Mouse (Mus musculus): ENCODE measurements around the gene Fcgr4. TPM values are rescaled to one million over a fixed set of nuclear protein-coding genes. Genes with fewer than 3 reads are reported as not detected.
"Not testable (repeated sequence)": the region's sequence is repeated elsewhere in the genome, so short reads cannot be mapped to it uniquely, and the experiment has no call there.

The Fcgr4 gene
- 1.5 TPM in 2 replicates for polyA plus RNA-seq (2012; rRNA removed)

DNA sequence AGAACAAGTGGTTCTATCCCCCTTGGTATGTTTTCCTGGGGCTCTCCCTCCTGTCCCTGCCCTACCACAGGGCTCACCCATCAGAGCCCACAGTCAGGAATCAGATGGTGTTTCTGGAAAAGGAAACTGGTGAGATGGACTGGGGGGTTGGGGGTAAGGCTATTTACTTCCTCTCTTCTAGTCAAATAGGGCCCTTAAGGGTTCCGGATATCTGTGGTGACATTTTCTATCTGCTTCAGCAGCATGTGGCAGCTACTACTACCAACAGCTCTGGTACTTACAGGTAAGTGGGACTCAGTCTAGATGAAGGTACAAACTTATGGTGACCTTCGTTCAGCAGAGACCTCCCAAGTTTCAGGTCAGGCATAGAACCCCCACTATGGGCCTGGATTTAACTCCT lies at the start of gene Fcgr4:
Gene Fcgr4 (plus strand): TSS at position 184 of the 400 bp plus-strand sequence.
- no peak for DNase-seq (ENCODE audit: low read depth)

DNA sequence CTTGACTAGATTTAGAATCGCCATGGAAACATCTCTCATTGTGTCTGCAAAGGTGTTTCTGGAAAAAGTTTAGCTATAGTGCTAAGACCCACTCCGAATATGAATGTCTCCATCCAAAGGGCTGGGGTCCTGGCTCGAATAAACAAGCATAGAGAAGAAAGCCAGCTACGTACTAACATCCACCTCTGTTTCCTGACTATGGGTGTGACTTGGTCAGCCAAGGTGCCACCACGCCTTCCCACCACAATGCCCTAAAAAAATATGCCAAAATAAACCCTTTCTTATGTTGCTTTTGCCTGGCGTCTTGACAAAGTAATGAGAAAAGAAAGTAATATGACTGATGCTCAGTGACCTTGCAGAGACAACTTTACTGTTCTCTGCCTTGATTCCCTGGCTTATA lies 46.2 kb upstream of the Fcgr4 start:
- DNase-seq (ENCODE audit: low read depth) = no peak

DNA sequence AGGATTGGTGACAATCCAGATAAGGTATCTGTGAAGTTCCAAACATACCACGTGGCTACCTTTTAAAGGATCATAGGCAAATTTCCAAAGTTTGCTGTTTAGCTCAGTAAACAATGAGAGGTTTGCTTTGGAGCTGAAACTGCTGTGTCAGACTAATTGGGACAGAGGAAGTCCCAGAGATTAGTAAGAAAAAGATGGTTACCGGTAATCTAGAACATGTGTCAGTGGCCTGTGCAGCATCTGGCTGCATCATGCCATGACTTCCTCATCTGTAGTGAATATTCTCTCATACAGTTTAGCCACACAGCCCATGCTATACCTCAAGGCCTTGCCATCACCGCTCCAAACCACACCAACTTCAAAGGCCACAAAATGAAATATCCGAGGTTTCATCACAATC lies 45.8 kb upstream of the Fcgr4 start:
- no peak for DNase-seq (ENCODE audit: low read depth)

DNA sequence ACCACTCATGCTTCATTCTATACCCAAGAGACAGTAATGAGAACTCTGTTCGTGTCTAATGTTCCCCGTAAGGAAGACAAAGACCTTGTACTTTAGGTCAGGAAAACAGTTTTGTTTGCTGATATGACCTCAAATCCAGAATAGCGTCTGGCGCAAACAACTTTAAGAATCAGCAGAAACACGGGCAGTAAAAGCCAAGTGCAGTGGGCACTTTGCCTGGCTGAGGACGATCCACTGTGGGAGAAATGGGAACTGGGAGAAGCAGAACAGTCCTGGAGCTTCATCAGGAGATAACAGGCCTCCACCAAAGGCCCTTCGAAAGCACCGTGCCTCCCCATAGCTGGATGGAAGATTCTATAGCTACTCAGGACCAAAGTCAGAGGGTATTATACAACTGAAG lies 44.5 kb upstream of the Fcgr4 start:
- no peak for DNase-seq (ENCODE audit: low read depth)

DNA sequence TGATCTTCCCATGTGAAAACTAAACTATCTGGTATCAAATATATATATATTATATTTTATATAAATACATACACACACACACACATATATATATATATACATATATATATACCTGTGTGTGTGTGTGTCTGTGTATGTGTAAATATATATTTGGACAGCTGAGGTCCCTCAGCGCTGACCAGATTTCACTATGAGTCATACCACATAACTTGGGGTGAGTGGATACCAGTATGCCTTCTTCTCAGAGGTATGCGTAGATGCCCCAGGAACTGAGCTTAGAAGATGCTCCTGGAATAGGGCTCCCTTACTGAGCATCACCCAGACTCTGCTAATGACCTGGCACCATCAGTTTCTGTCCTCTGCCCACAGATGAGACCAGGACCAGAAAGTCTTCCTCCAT lies 44.0 kb upstream of the Fcgr4 start:
- DNase-seq (ENCODE audit: low read depth) = no peak

DNA sequence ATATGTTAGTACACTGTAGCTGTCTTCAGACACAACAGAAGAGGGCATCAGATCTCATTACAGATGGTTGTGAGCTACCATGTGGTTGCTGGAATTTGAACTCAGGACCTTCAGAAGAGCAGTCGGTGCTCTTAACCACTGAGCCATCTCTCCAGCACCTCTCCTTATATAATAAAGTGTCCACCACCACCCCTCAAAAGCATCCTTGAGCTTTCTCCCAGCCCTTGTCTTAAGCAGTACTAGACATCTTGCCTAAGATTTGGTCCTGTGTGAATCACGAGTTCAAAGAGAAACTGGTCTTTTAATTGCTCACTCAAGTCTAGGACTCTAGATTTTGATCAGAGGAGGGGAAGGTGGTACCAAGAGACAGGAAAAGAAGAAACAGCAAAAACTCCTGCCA lies 43.4 kb upstream of the Fcgr4 start:
- not testable (repeated sequence) for DNase-seq (ENCODE audit: low read depth)

DNA sequence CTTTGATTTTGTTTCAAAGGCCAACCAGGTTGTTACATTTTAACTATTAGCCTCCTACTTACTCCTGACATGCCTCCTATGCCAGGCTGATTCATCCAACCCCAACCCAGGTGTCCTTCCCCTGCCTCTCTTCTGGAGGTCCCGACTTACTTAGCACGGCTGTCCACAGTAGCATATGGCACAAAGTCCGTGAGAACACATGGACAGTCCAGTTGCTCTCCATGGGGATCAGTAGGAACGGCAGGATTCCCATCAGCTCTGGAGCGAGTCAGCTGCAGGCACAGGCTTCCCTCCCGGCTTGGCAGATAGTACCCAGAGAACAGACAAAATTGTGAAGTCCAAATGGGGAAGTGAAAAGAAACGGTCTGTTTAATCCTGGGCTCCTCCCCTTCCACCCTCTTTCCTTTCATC lies 43.0 kb upstream of the Fcgr4 start:
- no peak for DNase-seq (ENCODE audit: low read depth)

DNA sequence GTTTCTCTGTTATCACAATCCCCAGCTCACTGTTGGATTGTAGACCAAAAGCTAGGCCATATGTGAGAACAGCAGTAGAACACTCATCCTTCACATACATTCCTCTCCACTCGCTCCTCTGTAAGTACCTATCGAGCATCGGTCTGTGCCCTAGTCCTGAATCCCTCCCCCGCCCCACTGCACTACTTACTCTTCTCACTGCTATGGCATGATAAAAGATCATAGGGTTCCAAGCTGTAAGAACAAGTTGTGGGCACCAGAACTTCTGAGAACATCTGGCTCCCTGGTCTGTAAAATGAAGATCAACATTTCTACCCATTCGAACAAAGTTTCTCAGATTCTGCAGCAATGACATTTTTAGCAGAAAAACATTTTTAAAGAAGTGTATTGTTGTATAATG lies 42.3 kb upstream of the Fcgr4 start, which contains the start of gene Fcgr2b:
Gene Fcgr2b (minus strand): TSS at position 101 of the 400 bp plus-strand sequence.
- DNase-seq (ENCODE audit: low read depth) = no peak

DNA sequence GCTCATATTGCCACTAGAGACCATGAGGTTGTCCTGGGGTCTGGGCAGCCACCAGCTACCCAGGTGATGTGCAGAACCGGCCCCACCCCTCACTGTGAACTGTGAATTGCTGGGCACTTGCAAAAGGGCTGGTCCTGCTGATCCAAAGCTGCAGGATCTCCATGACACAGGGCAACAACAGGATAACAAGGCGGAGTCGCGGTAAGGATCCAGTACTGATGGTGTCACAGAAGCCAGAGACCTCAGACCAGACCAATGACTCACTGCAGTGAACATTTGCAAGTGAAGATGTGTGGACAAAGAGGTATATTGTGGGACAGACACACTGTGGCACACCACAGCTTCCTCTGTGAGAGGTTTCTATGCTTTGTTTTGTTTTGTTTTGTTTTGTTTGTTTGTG lies 40.1 kb upstream of the Fcgr4 start:
- no peak for DNase-seq (ENCODE audit: low read depth)

DNA sequence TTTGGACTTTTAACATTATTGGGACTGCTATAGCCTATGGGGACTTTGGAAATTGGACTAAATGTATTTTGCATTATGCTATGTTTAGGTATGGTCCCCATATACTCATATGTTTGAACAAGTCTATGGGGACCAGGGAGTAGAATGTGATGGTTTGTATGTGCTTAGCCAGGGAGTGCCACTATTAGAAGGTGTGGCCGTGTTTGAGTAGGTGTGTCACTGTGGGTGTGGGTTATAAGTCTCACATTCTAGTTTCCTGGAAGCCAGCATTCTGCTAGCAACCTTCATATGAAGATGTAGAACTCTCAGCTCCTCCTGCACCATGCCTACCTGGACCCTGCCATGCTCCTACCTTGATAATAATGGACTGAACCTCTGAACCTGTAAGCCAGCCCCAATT lies 37.0 kb upstream of the Fcgr4 start:
- DNase-seq (ENCODE audit: low read depth) = not testable (repeated sequence)

DNA sequence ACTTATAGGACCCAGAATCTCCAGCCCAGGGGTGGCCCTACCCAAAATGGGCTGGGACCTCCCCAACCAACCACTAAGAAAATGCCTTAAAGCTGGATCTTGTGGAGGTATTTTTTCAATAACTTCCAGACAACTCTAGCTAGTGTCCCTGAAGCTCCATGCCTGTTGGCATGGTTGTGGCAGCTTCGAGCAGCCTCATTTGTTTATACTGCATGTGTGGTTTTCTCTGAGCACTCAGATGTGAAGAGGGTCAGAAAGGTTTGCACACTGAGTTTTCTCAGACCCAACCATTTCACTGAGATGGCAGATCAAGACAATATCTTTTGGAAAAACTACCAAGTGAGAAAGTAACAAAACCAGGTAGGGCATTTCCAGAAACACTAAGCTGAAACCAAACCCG lies 36.4 kb upstream of the Fcgr4 start:
- no peak for DNase-seq (ENCODE audit: low read depth)

DNA sequence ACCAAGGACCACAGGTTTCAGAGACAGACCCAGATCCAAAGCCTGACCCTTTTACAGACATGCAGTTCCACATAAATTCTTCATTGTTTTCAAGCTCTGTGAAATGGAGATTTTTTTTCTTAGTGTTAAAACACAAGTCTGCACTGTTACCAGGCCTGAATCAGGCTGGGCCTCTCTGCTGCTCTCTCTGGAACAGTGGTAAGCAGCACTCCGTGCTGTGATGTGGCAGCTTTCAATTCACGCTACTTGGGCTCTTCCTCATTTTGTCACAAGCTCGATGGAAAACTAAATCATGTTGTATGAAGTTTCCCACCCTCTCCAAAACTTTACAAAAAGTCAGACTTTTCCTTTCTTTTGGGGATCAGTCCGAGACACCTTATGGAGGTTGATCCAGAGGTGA lies 35.7 kb upstream of the Fcgr4 start:
- DNase-seq (ENCODE audit: low read depth) = no peak

DNA sequence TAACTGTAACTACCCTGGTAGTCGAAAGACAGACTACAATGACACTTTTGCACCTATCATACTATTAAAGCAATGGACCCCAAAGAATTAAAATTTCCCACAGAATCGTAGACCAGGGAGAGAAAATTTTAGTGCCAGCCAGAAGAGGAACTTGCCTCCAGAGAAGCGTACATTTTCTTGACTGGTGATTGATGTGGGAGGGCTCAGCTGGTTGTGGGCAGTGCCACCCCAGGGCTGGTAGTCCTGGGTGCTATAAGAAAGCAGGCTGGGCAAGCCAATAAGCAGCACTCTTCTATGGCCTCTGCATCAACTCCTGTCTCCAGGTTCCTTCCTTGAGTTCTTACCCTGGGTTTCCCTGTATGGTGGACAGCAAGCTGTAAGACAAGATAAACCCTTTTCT lies 33.6 kb upstream of the Fcgr4 start:
- DNase-seq (ENCODE audit: low read depth) = no peak

DNA sequence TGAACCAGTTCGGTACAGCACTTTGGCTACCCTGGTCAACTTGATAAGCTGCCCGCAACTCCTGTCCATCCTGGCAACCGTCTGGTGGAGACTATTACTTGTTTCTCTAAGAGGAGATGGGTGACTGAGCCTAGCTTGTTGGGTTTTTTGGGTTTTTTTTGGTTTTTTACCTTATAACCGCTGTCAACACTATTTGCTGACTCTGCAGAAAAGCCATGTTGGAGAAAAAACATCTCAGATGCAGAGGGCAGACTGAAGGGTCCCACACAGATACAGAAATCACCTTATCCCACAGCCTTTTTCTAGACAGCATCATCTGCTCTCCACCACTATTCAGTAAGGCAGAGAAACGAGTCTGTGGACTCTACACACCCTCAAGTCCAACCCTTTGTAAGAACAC lies 32.9 kb upstream of the Fcgr4 start:
- DNase-seq (ENCODE audit: low read depth) = no peak

DNA sequence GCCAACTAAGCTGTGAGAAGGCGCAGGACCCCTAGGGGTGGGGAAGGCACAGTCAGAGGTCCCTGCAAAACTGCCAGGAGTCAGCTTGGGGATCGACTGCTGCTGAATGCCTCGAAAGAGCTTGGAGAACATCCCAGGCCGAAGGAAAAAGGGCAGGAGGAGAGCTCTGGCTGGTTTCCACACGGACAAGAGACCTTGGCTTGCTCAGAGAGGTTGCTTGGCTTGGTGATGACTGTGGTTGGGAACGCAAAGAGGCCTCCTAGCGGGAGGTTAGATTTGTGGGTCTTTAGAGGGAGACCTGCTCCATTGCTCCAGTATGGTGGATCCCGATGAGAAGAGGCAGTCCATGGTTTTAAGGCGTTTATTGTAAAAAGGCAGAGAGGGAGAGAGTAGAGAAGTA lies 29.1 kb upstream of the Fcgr4 start:
- no peak for DNase-seq (ENCODE audit: low read depth)

DNA sequence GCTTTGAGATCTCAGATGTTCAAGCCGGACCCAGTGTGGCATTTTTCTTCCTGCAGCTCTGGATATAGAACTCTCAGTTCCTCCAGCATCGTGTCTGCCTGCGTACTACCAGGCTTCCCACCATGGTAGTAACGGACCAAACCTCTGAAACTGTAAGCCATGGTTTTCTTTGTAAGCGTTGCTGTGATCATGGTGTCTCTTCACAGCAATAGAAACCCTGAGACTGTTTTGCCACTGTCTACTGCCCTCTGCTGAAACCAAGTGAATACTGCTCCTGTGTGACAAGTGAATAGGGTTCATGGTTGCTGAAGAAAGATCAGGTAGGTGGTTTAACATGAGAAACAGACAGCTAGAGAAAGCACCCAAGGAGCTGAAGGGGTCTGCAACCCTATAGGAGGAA lies 26.2 kb upstream of the Fcgr4 start:
- no peak for DNase-seq (ENCODE audit: low read depth)

DNA sequence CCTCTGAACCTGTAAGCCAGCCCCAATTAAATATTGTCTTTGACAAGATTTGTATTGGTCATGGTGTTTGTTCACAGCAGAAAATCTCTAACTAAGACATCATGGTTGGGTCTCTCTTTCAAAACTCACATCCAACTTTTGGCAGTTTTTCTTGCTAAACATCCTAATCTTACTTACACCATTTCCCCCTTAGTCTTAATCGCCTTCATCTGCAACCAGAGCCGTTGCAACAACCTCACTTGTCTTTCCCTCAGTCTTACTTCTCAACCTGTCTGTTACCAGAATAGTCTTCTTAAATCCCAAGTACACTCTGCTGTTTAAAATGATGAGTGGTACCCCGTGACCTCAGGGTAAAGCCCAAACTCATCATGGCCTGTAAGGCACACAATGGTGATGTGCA lies 22.7 kb upstream of the Fcgr4 start:
- no peak for DNase-seq (ENCODE audit: low read depth)

DNA sequence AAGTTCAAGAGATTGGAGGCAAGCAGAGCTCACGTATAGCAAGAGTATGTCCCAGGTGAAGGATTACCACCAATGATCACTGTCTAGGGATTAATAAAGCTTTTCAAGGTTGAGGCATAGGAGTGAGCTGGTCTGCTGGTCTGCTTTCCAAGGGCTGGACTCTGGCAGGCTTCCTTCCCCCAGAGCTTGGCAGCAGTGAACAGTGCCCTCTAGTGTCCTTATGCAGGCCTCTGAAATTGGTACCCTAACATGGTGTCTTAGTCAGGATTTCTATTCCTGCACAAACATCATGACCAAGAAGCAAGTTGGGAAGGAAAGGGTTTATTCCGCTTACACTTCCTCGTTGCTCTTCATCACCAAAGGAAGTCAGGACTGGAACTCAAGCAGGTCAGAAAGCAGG lies 22.0 kb upstream of the Fcgr4 start:
- DNase-seq (ENCODE audit: low read depth) = no peak

DNA sequence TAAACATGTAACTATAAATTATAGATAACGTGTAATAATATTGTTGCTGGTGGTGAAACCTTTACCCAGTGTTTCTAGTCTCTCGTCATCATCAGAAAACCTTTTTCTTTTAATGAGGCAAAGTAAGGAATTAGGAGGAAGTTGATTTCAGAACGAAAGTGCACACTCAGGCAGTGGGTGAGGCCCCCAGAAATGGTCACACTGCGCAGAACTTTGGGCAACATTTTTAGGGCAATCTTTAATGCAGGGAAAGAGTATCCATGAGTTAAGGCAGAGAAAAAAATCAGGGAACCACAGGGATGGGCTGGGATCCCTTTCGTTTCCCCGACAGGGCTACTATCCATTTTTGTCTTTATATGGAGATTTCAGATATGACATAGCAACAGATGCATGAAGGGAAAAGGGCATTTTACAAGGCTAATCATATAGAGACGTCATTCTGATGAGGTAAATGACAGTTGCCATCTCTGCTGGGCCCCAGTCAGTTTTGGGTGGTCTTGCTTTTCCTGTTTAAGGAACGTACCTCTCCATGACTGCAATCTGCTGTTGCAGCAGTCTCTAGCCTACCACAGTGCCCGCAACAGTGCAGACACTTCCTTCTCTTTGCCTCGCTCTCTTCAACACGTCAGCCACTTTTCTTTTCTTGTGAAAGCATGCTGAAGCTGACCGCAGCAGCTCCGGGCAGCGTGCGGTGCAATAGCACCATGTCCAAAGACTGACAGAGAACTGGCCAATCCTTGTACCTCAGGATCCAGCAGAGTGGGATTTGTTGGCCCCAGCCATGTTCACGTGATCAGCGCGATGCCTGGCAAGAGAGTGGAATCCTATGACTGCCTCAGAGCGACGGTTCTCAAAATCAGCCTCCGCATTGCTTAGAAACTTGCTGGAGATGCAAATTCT lies 20.7 kb upstream of the Fcgr4 start:
- DNase-seq (ENCODE audit: low read depth) = no peak

DNA sequence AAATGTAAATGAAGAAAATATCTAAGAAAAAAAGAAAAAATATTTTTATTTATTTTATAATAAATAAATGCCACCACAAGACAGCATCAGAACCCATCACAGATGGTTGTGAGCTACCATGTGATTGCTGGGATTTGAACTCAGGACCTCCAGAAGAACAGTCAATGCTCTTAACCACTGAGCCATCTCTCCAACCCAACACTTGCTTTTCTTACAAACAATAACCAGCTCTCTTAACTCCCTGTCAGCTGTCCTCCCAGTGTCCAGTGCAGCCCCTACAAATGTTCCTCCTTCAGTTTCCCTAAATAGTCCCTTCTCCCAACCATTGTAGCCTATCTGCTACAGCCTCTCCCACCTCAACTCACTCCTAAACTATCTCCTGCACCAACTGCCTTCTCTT lies 18.9 kb upstream of the Fcgr4 start:
- no peak for DNase-seq (ENCODE audit: low read depth)

DNA sequence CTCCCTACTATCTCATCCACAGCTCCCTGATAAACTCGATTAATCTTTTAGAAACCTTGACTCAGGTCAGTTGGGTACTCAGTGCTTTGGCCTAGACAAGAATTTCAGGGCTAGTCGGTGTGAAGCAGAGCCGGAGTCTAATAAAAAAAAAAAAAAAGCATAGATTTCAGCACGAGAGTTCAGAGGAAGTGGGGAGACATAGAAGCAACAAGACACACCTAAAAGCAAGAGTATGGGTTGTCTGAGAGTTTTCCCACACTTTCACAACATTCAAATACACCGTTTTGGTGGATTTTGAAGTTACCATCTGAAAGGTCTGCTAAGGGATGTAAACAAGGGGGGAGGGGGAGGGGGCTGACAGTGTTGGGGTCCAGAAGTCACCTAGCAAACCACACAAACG lies 13.6 kb upstream of the Fcgr4 start:
- no peak for DNase-seq (ENCODE audit: low read depth)

DNA sequence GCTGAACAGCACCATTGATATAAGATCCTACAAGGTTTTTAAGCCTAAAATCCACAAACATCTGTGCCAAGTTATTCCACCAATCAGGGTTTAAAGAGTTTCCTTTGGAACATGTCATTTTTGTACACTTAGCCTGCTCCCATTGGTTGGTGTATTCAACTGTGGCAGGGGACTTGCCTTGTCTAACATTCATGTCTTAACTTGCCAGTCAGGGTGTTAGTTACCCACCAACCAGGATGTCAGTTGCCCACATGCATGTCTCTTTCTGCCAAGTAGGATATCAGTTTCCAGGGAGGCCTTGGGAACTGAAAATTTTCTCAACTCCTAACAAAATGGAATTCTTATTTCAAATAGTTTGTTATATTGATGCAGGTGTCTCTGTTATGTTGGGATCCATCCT lies 13.1 kb upstream of the Fcgr4 start:
- no peak for DNase-seq (ENCODE audit: low read depth)

DNA sequence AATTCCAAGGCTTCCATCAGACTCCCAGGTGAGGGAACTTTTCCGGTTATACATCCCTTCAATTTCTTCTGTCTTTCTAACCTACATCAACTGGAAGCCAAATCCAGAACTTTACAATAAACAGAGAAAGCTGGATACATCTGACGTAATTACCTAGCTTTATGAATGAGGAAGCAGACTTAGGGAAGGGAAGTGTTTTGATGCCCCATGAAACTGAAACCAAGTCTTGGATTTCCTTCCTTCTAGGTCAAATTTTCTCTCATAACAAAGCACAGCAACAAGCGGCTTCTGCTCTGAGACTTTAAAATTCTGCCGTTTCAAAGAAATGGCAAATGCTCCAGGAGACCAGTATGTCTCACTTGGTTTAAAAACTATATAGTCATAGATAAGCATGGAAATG lies 12.4 kb upstream of the Fcgr4 start:
- DNase-seq (ENCODE audit: low read depth) = no peak

DNA sequence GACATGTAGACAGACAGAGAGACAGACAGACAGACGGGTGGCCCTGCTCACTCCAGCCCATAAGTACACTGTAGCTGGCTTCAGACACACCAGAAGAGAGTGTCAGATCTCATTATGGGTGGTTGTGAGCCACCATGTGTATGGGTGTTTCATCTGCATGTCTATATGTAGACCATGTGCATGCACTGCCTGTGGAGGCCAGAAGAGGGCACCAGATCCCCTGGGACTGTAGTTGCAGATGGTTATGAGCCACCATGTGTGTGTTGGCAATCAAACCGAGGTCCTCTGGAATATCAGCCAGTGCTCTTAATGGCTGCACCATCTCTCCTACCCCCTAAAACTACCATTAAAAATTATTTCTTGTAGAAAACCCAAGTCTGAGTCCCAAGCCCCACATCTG lies 11.8 kb upstream of the Fcgr4 start:
- no peak for DNase-seq (ENCODE audit: low read depth)
